Mouse (Mus musculus) gonadal fat pad, adult 2 months (tissue): ENCODE data around the gene Ngfr. TPM values are rescaled to one million over a fixed set of nuclear protein-coding genes. Genes with fewer than 3 reads are reported as not detected.

Experiments
- DNase-seq: peaks from one replicate; pipeline ENCODE4 v3.0.0-alpha.2; 2012; ENCODE audit warnings: low read depth
- polyA plus RNA-seq: library from polyadenylated mRNA; depleted of rRNA; stranded (reverse); fragments of >200 nt; gene quantifications from 2 replicates; pipeline ENCODE4 v1.2.3, GENCODE M21; 2012; rRNA removed

The Ngfr gene
- polyA plus RNA-seq, 1 experiment = 2.6 TPM

DNA sequence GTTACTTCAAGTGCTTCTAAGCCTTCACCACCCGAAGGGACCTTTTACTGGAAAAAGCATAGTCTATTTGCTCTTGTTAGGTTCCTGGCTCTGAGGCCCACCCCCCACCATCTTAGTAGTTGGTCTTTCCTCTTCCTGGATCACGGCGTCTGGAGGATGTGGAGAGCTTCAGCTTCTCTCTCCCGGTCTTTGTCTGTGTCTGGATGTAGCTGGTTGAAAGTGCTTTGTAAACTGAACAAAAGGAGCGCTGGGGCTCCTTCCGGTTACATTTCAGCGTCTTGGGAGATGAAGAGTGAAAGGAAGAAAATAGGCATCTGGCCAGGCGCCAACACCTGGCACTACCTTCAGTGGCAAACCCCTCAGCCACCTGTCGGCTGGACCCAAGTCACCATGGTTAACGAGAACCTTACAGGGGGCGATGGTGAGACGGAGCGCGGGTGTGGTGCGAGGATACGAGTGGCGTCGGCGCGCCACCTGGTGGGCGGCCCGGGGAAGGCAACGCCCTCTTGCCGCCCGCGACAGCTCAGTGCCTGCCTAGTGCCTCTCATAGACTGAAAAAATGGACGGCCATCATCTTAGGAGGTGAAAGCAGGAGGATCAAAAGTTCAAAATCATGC is 67.0 kb downstream of the Ngfr start:
- DNase-seq = no peak

DNA sequence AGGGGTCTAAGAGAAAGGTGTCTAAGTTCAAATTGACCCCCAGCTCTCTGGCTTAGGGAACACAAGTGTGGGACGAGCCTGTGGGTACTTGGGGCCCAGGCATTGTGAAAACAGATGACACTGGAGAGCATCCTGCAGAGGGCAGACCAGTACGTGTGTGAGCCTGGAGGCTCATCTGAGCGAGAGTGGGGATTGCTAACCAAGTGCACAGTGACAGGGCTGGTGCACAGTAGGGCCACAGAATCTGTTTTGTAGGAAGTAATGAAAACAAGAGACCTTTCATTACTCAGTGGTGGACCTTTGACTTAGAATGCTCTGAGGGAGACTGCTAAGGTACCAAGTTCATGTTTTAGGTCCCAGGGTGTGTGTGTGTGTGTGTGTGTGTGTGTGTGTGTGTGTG is 67.5 kb downstream of the Ngfr start:
- DNase-seq = no peak

DNA sequence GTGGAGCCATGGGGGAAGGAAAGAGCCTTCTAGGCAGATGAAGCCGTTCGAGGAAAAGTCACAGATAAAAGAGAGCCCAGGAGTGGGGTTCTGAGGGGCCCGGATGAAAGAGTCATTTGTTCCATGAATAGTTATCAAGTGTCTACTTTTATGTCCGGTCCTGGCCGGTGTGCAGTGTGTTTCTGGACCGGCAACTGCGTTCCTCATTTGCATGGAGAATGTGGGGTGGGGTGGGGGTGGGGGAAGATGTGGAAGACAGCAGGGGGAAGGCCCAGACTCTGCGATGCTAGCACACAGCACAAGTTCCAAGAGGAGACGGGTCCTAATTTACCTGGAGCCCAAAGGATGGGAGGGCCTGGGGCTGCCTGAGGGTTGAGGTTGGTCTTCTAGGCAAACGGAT is 68.2 kb downstream of the Ngfr start:
- DNase-seq = no peak

Other genes with a start within 250 kb of the Ngfr start
- 157 TPM in 2 replicates for gene Slc35b1, start 203.0 kb downstream of the Ngfr start, polyA plus RNA-seq
- gene Spop, start 173.7 kb downstream of the Ngfr start, polyA plus RNA-seq = 38.5 and 70.1 TPM in 2 replicates
- 1.6 TPM in 2 replicates for gene Nxph3, start 73.2 kb downstream of the Ngfr start, polyA plus RNA-seq
- 109 and 165 TPM in 2 replicates for gene Phb, start 79.2 kb upstream of the Ngfr start, polyA plus RNA-seq
- 15.5 and 20.2 TPM in 2 replicates for gene Zfp652, start 124.9 kb upstream of the Ngfr start, polyA plus RNA-seq
- 0.06 and 0.07 TPM in 2 replicates for gene B130006D01Rik, start 135.9 kb upstream of the Ngfr start, polyA plus RNA-seq
- 17.3 and 19.2 TPM in 2 replicates for gene Phospho1, start 236.8 kb upstream of the Ngfr start, polyA plus RNA-seq
- 5.2 and 12.0 TPM in 2 replicates for gene Gngt2, start 249.5 kb upstream of the Ngfr start, polyA plus RNA-seq